Mouse (Mus musculus): ENCODE results near the gene Mnt. TPM values are rescaled to one million over a fixed set of nuclear protein-coding genes. Genes with fewer than 3 reads are reported as not detected.
"Not testable (repeated sequence)": the region's sequence is repeated elsewhere in the genome, so short reads cannot be mapped to it uniquely, and the experiment has no call there.

Mnt gene
- polyA plus RNA-seq (2012; ENCODE audit: insufficient read depth, low replicate concordance): 59.1 and 85.0 TPM in 2 replicates

DNA sequence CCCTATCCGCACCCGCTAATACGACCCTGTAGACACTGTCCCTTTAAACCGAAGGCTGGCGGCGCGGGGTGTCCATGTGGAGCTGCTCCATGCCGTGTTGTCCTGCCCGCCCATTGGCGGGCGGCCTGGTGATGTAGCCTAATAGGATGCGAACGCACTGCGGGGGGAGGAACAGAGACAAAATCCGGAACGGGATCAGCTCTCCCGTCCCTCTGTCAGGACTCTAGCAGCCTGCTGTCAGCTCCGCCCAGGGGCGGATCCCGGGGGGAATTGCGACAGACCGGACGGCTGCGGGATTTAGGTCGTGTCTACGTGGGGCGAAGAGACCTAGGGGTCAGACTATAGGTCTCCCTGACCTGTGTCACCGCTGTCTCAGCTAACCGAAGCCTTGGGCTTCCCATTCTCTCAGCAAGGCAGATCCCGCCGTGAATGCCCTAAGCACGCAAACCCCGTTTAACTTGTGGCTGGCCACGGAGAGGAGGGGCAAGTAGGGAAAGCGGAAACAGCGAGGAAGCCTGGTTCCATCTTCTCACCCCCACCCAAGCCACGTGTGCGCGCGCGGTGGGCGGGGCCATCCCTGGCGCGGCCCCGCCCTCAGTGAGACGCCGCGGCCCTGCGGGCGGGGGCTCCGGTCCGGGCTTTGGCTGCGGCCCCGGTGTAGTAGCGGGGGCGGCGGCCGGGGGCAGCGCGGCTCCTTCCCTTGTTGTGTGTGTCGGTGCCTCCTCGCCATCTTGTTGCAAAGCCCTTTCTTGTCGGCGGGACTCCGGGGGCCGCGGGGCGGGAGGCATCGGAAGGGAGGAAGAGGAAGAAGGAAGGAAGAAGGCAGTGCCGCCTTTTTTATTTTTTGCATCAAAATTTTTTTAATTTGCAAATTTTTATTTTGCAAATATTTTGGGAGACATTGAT lies at the start of gene Mnt:
Gene Mnt, plus strand, starts transcription at position 665 of the 906 bp plus-strand sequence.
- H3K36me3 ChIP-seq (replicated peaks; ENCODE audit: low read length): peaks cover 6% of the 10 kb centered on the region
- no peaks in the 10 kb centered on the region for H3K27me3 ChIP-seq (replicated peaks)
- TF ChIP-seq FLI1 (IDR thresholded peaks at IDR 0.05; ENCODE audit: low read length): no peak
- no peaks in the 10 kb centered on the region for H3K9me3 ChIP-seq
- peak within 1 kb of the TSS; percentile 99 for H3K4me3 ChIP-seq (replicated peaks)
- peaks cover 73% of the 10 kb centered on the region for H3K4me1 ChIP-seq

GRCm38 (mm10) chr11:74792874-74793273 lies 37.8 kb upstream of the Mnt start:
- H3K27me3 ChIP-seq (replicated peaks): no peaks in the 10 kb centered on the region
- H3K4me1 ChIP-seq: peaks cover 11% of the 10 kb centered on the region
- peaks cover 85% of the 10 kb centered on the region for H3K36me3 ChIP-seq (replicated peaks; ENCODE audit: low read length)
- H3K4me3 ChIP-seq (replicated peaks): no peak overlapping the region
- no peaks in the 10 kb centered on the region for H3K9me3 ChIP-seq
- TF ChIP-seq GATA1 (IDR thresholded peaks at IDR 0.05; ENCODE audit: borderline replicate concordance, low read length) (no peak), FLI1 (IDR thresholded peaks at IDR 0.05; ENCODE audit: low read length) (no peak)

DNA sequence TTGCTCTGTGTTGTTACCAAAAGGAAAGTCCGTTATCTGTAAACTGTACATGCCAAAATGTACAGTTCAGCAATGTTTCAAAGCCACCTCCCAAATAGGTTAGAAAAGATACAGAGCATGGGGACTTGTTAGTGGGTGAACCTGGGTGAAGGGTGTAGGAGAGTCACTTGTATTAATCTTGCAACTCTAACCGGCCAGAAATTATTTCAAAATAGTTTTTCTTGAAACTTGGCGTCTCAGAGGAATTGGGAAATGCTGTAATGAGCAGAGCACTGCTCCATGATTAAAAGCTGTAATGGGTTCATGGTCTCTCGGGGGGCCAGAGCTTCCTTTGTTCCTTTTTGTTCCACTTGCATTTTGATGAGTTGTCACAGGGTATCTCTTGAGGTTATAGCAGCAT lies 30.1 kb upstream of the Mnt start:
- Histone ChIP-seq H3K27me3 (replicated peaks) (no peaks in the 10 kb centered on the region), H3K36me3 (replicated peaks; ENCODE audit: low read length) (peaks cover 55% of the 10 kb centered on the region), H3K9me3 (no peaks in the 10 kb centered on the region), H3K4me3 (replicated peaks) (no peak overlapping the region), H3K4me1 (peaks cover 27% of the 10 kb centered on the region)
- TF ChIP-seq GATA1 (IDR thresholded peaks at IDR 0.05; ENCODE audit: borderline replicate concordance, low read length): no peak
- no peak for TF ChIP-seq FLI1 (IDR thresholded peaks at IDR 0.05; ENCODE audit: low read length)

- Histone ChIP-seq H3K27me3 (replicated peaks) (no peaks in the 10 kb centered on the region), H3K9me3 (no peaks in the 10 kb centered on the region), H3K36me3 (replicated peaks; ENCODE audit: low read length) (peaks cover 57% of the 10 kb centered on the region), H3K4me1 (peaks cover 18% of the 10 kb centered on the region), H3K4me3 (replicated peaks) (no peak overlapping the region)
- TF ChIP-seq GATA1 (IDR thresholded peaks at IDR 0.05; ENCODE audit: borderline replicate concordance, low read length) (no peak), FLI1 (IDR thresholded peaks at IDR 0.05; ENCODE audit: low read length) (no peak)
These were observed 26.6 kb upstream of the Mnt start for GRCm38 (mm10) chr11:74804081-74804627.

- H3K36me3 ChIP-seq (replicated peaks; ENCODE audit: low read length): peaks cover 61% of the 10 kb centered on the region
- no peaks in the 10 kb centered on the region for H3K9me3 ChIP-seq
- H3K27me3 ChIP-seq (replicated peaks): no peaks in the 10 kb centered on the region
- H3K4me1 ChIP-seq: no peaks in the 10 kb centered on the region; the same call in 1 of the 2 replicates
- no peak for TF ChIP-seq FLI1 (IDR thresholded peaks at IDR 0.05; ENCODE audit: low read length)
- TF ChIP-seq GATA1 (IDR thresholded peaks at IDR 0.05; ENCODE audit: borderline replicate concordance, low read length): no peak
- no peak overlapping the region for H3K4me3 ChIP-seq (replicated peaks)
These were observed 23.4 kb upstream of the Mnt start for GRCm38 (mm10) chr11:74807246-74807882.

GRCm38 (mm10) chr11:74808251-74808853 lies 22.4 kb upstream of the Mnt start:
- H3K9me3 ChIP-seq: no peaks in the 10 kb centered on the region
- H3K27me3 ChIP-seq (replicated peaks): no peaks in the 10 kb centered on the region
- TF ChIP-seq GATA1 (IDR thresholded peaks at IDR 0.05; ENCODE audit: borderline replicate concordance, low read length): no peak
- no peak for TF ChIP-seq FLI1 (IDR thresholded peaks at IDR 0.05; ENCODE audit: low read length)
- peaks cover 68% of the 10 kb centered on the region for H3K36me3 ChIP-seq (replicated peaks; ENCODE audit: low read length)
- no peaks in the 10 kb centered on the region; the same call in 1 of the 2 replicates for H3K4me1 ChIP-seq
- no peak overlapping the region for H3K4me3 ChIP-seq (replicated peaks)

DNA sequence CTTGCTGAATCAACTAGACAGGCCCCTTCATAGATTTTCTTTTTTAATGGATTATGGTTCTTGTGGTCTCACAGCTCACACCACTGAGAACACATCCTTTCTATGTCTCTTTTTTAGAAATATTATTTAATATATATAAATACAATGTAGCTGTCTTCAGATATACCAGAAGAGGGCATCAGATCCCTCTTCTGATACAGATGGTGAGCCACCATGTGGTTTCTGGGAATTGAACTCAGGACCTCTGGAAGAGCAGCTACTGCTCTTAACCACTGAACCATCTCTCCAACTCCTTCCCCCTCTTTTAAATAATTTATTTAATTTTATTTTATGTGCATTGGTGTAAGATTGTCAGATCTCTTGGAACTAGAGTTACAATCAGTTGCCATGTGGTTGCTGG lies 20.6 kb upstream of the Mnt start:
- Histone ChIP-seq H3K4me3 (replicated peaks) (no peak overlapping the region), H3K36me3 (replicated peaks; ENCODE audit: low read length) (peaks cover 63% of the 10 kb centered on the region), H3K9me3 (no peaks in the 10 kb centered on the region), H3K4me1 (no peaks in the 10 kb centered on the region; the same call in 1 of the 2 replicates), H3K27me3 (replicated peaks) (no peaks in the 10 kb centered on the region)
- TF ChIP-seq GATA1 (IDR thresholded peaks at IDR 0.05; ENCODE audit: borderline replicate concordance, low read length) (no peak), FLI1 (IDR thresholded peaks at IDR 0.05; ENCODE audit: low read length) (no peak)

- not testable (repeated sequence) for H3K4me1 ChIP-seq; H3K9me3 ChIP-seq; H3K4me3 ChIP-seq (replicated peaks); H3K27me3 ChIP-seq (replicated peaks)
- peaks cover 55% of the 10 kb centered on the region for H3K36me3 ChIP-seq (replicated peaks; ENCODE audit: low read length)
These were observed 19.7 kb upstream of the Mnt start for GRCm38 (mm10) chr11:74811027-74811426.

DNA sequence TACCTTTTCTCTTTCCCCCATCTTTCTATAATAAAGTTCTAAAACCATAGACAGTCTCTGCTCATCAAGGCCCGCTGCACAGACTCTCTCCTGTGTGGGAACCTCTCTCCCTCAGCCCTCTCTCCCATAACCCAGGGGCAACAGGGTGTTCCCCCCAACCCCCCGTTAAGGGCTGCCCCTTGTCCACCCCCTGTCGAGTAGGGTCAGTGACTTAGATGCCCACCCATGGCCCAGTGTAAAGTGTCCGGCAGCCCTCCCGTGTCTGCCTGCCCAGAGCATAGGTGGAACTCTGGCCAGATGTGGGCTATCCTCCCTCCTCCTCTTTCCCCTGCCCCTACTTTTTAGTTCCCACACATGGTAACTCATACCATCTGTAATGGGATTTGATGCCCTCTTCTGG lies 19.2 kb upstream of the Mnt start:
- TF ChIP-seq FLI1 (IDR thresholded peaks at IDR 0.05; ENCODE audit: low read length): no peak
- no peak for TF ChIP-seq GATA1 (IDR thresholded peaks at IDR 0.05; ENCODE audit: borderline replicate concordance, low read length)
- Histone ChIP-seq H3K36me3 (replicated peaks; ENCODE audit: low read length) (peaks cover 53% of the 10 kb centered on the region), H3K9me3 (no peaks in the 10 kb centered on the region), H3K4me1 (peaks cover 4% of the 10 kb centered on the region; the same call in 1 of the 2 replicates), H3K4me3 (replicated peaks) (no peak overlapping the region), H3K27me3 (replicated peaks) (no peaks in the 10 kb centered on the region)
